Mouse (Mus musculus) erythroblast, embryonic 14.5 days (primary cell): Measurements from ENCODE around the gene Tcf12.

Source experiments
- GATA1 ChIP-seq: IDR thresholded peaks from 2 replicates; pipeline ENCODE4 v1.6.1; 2012; ENCODE audit warnings: low read length, inconsistent platforms, mixed read lengths
- TAL1 ChIP-seq: IDR thresholded peaks from 3 replicates; pipeline ENCODE4 v1.6.1; 2012; ENCODE audit warnings: low read length, inconsistent platforms, mixed read lengths

DNA sequence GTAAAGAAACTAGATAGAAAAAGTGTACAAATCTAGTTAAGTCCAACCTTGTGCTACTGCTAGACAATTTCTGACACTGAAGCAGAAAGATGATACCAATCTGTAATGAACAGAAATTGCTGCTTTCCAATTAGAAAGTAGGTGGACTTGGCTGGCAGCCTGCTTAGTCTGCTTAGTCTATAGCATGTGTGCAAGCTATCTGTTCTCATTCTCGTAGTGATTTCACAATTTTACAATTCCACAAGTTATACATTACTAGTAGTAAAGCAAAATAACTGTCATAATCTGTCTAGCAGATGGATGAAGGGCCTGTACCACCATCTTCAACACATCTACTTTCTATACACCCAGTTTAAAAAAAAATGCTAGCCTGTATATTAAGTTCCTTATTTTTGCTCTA is 175.5 kb downstream of the Tcf12 start:
- no peak for TF ChIP-seq TAL1
- no peak for TF ChIP-seq GATA1
